12 mouse cellular contexts compared by ENCODE assay signal in the genomic region with DNA sequence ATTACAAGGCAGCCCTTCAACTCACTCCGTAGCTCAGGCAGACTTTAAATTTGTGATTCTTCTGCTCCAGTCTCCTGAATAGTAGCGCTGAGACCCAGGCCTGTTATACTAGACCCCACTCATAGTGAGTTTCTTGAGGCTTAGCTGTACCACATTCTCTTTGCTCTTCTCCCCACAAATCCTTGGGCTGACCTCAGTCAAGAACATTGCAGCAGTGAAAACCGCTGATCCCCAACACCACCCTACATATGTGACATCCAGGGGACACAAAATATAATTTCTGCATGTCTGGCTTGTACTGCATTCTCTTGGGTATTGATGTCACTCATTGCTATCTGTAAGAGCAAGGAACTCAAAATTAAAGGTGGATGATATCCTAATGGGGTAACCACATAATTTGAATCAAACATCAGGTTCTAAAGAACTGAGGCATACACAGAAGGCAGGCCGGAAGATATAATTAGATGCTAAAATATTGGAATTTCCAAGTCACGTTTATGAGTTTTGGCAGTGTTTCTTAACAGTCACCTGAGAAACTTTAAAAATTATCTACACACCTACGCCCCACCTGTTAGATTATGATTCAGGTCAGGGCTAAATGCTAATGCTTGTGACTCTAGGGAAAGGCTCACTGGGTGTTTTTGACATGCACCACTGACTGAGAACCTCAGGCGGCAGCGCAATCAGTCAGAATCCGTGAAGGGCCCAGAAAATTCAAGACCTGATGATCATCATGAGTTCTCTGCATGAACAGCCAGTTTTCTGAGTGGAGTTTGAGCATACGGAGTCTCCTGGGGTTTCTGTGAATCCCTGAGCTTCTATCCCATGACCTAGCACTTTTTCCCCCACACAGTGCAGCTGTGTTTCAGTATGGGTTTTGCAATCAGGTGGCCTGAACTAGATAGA. TPM values are rescaled to one million over a fixed set of nuclear protein-coding genes. Genes with fewer than 3 reads are reported as not detected.
A peak's percentile ranks its signal among the peaks of the same experiment; 100 is the strongest.
DNase-seq lines count a peak whose midpoint lies in the region; ATAC-seq and TF ChIP-seq lines count a peak whose summit lies in the region.
"Had no signal": no experiment of that assay in that cellular context is flagged by ENCODE, and none has a peak within 500 bp of the region (broad histone marks: within the 10 kb centered on the region; RNA-seq: fewer than 3 reads in every experiment).

No protein-coding gene starts in this region.

- no peak overlapping the region for H3K9ac ChIP-seq in heart, adult 2 months (ENCODE audit: low read depth, low read length)
- H3K9ac ChIP-seq in limb, embryonic 15.5 days, result no peak overlapping the region
- H3K9ac ChIP-seq: forebrain, embryonic 13.5 days; lung, embryonic 15.5 days had no signal

- no peaks in the 10 kb centered on the region for H3K36me3 ChIP-seq in heart, adult 2 months (ENCODE audit: control insufficient read depth, insufficient read depth, low read length)
- no peaks in the 10 kb centered on the region for H3K36me3 ChIP-seq in limb, embryonic 15.5 days
- H3K36me3 ChIP-seq in midbrain, embryonic 10.5 days, result no peaks in the 10 kb centered on the region
- H3K36me3 ChIP-seq: lung, embryonic 15.5 days had no signal

- no peak for TF ChIP-seq CTCF in heart, adult 2 months (IDR thresholded peaks at IDR 0.05)

- peaks cover 5% of the 10 kb centered on the region for H3K4me1 ChIP-seq in heart, adult 2 months (ENCODE audit: control insufficient read depth, insufficient read depth, low read length)
- peaks cover 12% of the 10 kb centered on the region for H3K4me1 ChIP-seq in limb, embryonic 15.5 days
- peaks cover 4% of the 10 kb centered on the region; the same call in 1 of the 2 replicates for H3K4me1 ChIP-seq in midbrain, embryonic 10.5 days
- H3K4me1 ChIP-seq: forebrain, embryonic 13.5 days; lung, embryonic 15.5 days had no signal

- peak; percentile 31; the same call in 1 of the 2 replicates for ATAC-seq in common myeloid progenitor, adult 5-6 weeks (replicated peaks; ENCODE audit: low read depth, poor library complexity, severe bottlenecking)
- no peak for ATAC-seq in limb, embryonic 15.5 days (ENCODE audit: insufficient number of reproducible peaks, low FRiP score, low TSS enrichment, low read depth)
- ATAC-seq: forebrain, embryonic 13.5 days had no signal

- no peak for TF ChIP-seq POLR2A in heart, adult 2 months (IDR thresholded peaks at IDR 0.05; ENCODE audit: insufficient read depth, low read depth, low read length)

- no peak for TF ChIP-seq EP300 in heart, adult 2 months (IDR thresholded peaks at IDR 0.05; ENCODE audit: insufficient read depth, low read depth, low read length)

- H3K4me3 ChIP-seq in heart, adult 2 months, result no peak overlapping the region
- H3K4me3 ChIP-seq in limb, embryonic 15.5 days, result no peak overlapping the region
- H3K4me3 ChIP-seq in midbrain, embryonic 10.5 days, result no peak overlapping the region
- H3K4me3 ChIP-seq: forebrain, embryonic 13.5 days; left cerebral cortex, adult 2 months; lung, embryonic 15.5 days had no signal

- no peaks in the 10 kb centered on the region for H3K9me3 ChIP-seq in limb, embryonic 15.5 days
- no peaks in the 10 kb centered on the region for H3K9me3 ChIP-seq in midbrain, embryonic 10.5 days (replicated peaks)
- H3K9me3 ChIP-seq: forebrain, embryonic 13.5 days; lung, embryonic 15.5 days had no signal

- no peaks in the 10 kb centered on the region for H3K79me2 ChIP-seq in heart, adult 2 months (replicated peaks; ENCODE audit: control insufficient read depth, insufficient read depth, low read length)

- no peak overlapping the region for H3K4me2 ChIP-seq in limb, embryonic 15.5 days
- H3K4me2 ChIP-seq: forebrain, embryonic 13.5 days had no signal

- DNase-seq in heart, adult 2 months, result no peak
- no peak for DNase-seq in heart, postnatal 10 days
- DNase-seq in B cell, adult 2 months, result peak; percentile 31 to 38
- no peak for DNase-seq in thymus, postnatal 10 days (ENCODE audit: low spot score in 2 of 2)
- no peak for DNase-seq in lung, postnatal 25 days (ENCODE audit: low spot score)
- DNase-seq in midbrain, embryonic 10.5 days (ENCODE audit: low spot score), result no peak
- DNase-seq: embryo, embryonic 11 days had no signal

- intact Hi-C loops in heart, adult 2 months (cut with DNase I), result no loop called here
- intact Hi-C loops in heart, postnatal 10 days (cut with DNase I), result no loop called here

- 91% methylated on average over 10 of the region's 10 CpGs for WGBS in heart, adult 2 months
- 74% methylated on average over 10 of the region's 10 CpGs for WGBS in limb, embryonic 15.5 days
- 89% methylated on average over 10 of the region's 10 CpGs for WGBS in midbrain, embryonic 10.5 days

- no peaks in the 10 kb centered on the region for H3K27me3 ChIP-seq in heart, adult 2 months (ENCODE audit: control insufficient read depth, insufficient read depth, low read length)
- no peaks in the 10 kb centered on the region for H3K27me3 ChIP-seq in limb, embryonic 15.5 days
- H3K27me3 ChIP-seq in midbrain, embryonic 10.5 days (ENCODE audit: low read depth, poor library complexity, severe bottlenecking), result no peaks in the 10 kb centered on the region
- H3K27me3 ChIP-seq: forebrain, embryonic 13.5 days; lung, embryonic 15.5 days had no signal

- H3K27ac ChIP-seq in heart, adult 2 months, result peak overlapping the region; percentile 63
- peak overlapping the region; percentile 63 for H3K27ac ChIP-seq in limb, embryonic 15.5 days
- no peak overlapping the region for H3K27ac ChIP-seq in midbrain, embryonic 10.5 days (replicated peaks)
- H3K27ac ChIP-seq: forebrain, embryonic 13.5 days; left cerebral cortex, adult 2 months; lung, embryonic 15.5 days had no signal

RNA-seq across cellular contexts. Expression of gene Plau, which starts 8.5 kb away (rescaled TPM):
- 1 to 10 TPM; 3.4 to 6.2 TPM for total RNA-seq in heart, adult 2 months (2021)
- 1.8 and 3.5 TPM in 2 replicates for polyA plus RNA-seq in heart, adult 2 months (2012; rRNA removed)
- total RNA-seq in heart, postnatal 10 days (2021), result 1 to 10 TPM; 8.0 to 8.7 TPM
- 0.92 and 1.6 TPM in 2 replicates for total RNA-seq in common myeloid progenitor, adult 5-6 weeks (2017)
- polyA plus RNA-seq in limb, embryonic 15.5 days (2015; fragmentation: Nextera tagmentation; extraction: Ambion mirVana), result 3.3 and 4.9 TPM in 2 replicates
- polyA plus RNA-seq in midbrain, embryonic 10.5 days (2016; fragmentation: Nextera tagmentation; extraction: Ambion mirVana), result 0.49 and 0.70 TPM in 2 replicates

RNA-seq across cellular contexts. Expression of gene Camk2g, which starts 51.0 kb away (rescaled TPM):
- total RNA-seq in heart, adult 2 months (2021), result 10 to 100 TPM; 36.8 to 41.0 TPM
- polyA plus RNA-seq in heart, adult 2 months (2012; rRNA removed), result 37.0 and 54.6 TPM in 2 replicates
- total RNA-seq in heart, postnatal 10 days (2021), result 10 to 100 TPM; 48.5 to 59.8 TPM
- total RNA-seq in common myeloid progenitor, adult 5-6 weeks (2017), result 46.7 and 57.4 TPM in 2 replicates
- polyA plus RNA-seq in limb, embryonic 15.5 days (2015; fragmentation: Nextera tagmentation; extraction: Ambion mirVana), result 44.4 and 55.6 TPM in 2 replicates
- polyA plus RNA-seq in midbrain, embryonic 10.5 days (2016; fragmentation: Nextera tagmentation; extraction: Ambion mirVana), result 41.8 and 42.8 TPM in 2 replicates

Comparison
In these comparisons a context has a peak if more than half of its experiments do, and no peak if none do; other contexts are left out.
1. DNase-seq: peak in B cell, adult 2 months (2 of 2); none in heart, adult 2 months (0 of 2), heart, postnatal 10 days (0 of 2), thymus, postnatal 10 days (0 of 2), lung, postnatal 25 days (single experiment) and midbrain, embryonic 10.5 days (single experiment).